Mouse (Mus musculus) ES-E14 (cell line): ENCODE measurements around the gene Atl1.

Source experiments
- CHD2 ChIP-seq: IDR thresholded peaks from 2 replicates; pipeline ENCODE4 v1.6.1; 2014; ENCODE audit warnings: mild to moderate bottlenecking, low read depth, low read length, inconsistent platforms
- HCFC1 ChIP-seq: IDR thresholded peaks from 2 replicates; pipeline ENCODE4 v1.6.1; 2012; ENCODE audit warnings: low read length, inconsistent platforms, borderline replicate concordance; ENCODE audit not compliant: insufficient read depth
- MAFK ChIP-seq: IDR thresholded peaks from 2 replicates; pipeline ENCODE4 v1.6.1; 2014; ENCODE audit warnings: mild to moderate bottlenecking, low read depth, low read length, inconsistent platforms; ENCODE audit not compliant: insufficient read depth
- ZC3H11A ChIP-seq: IDR thresholded peaks from 2 replicates; pipeline ENCODE4 v1.6.1; 2012; ENCODE audit warnings: low read depth, mild to moderate bottlenecking, inconsistent platforms, low read length, borderline replicate concordance
- ZNF384 ChIP-seq: IDR thresholded peaks from 2 replicates; pipeline ENCODE4 v1.6.1; 2012; ENCODE audit warnings: low read depth, low read length, inconsistent platforms

- no peak for TF ChIP-seq MAFK
- TF ChIP-seq ZC3H11A: no peak
- TF ChIP-seq ZNF384: no peak
- TF ChIP-seq CHD2: no peak
- no peak for TF ChIP-seq HCFC1
Measured at GRCm38 (mm10) chr12:69982874-69983273, 90.5 kb downstream of the Atl1 start.
